Mouse (Mus musculus) myocyte (in vitro differentiated cells): ENCODE measurements at regions not wholly inside any gene's neighbourhood (a gene's known extent, or its start where the extent isn't known, plus 50 kb on each side); places are given as distances from the start of the nearest gene placed in this dataset.

Source experiments
- H3K27me3 ChIP-seq: one replicate; pipeline ENCODE4 v1.6.1; 2011; ENCODE audit not compliant: control insufficient read depth, insufficient read depth, insufficient read length
- H3K36me3 ChIP-seq: one replicate; pipeline ENCODE4 v1.6.1; 2011; ENCODE audit not compliant: control insufficient read depth, insufficient read depth
- H3K4me2 ChIP-seq: one replicate; pipeline ENCODE4 v1.6.1; 2011; ENCODE audit warnings: low read depth, control low read depth
- H3K4me3 ChIP-seq: one replicate; pipeline ENCODE4 v1.5.1; 2011; ENCODE audit warnings: mild to moderate bottlenecking, control low read depth, moderate library complexity
- H3K79me2 ChIP-seq: one replicate; pipeline ENCODE4 v1.6.1; 2011; ENCODE audit not compliant: control insufficient read depth, insufficient read depth
- H3ac ChIP-seq: one replicate; pipeline ENCODE4 v1.6.1; 2011; ENCODE audit not compliant: control insufficient read depth, insufficient read length
- CEBPB ChIP-seq: IDR thresholded peaks from 2 replicates; pipeline ENCODE4 v1.6.1; 2011; ENCODE audit warnings: mild to moderate bottlenecking, moderate library complexity; ENCODE audit not compliant: poor library complexity, insufficient read depth, severe bottlenecking
- E2F4 ChIP-seq: IDR thresholded peaks from one replicate; pipeline ENCODE4 v1.6.1; 2011; ENCODE audit warnings: mild to moderate bottlenecking, control low read depth, moderate library complexity; ENCODE audit not compliant: insufficient read depth
- MAX ChIP-seq: IDR thresholded peaks from one replicate; pipeline ENCODE4 v1.6.1; 2011; ENCODE audit warnings: low read depth, mild to moderate bottlenecking, control low read depth
- MYOD1 ChIP-seq, 3 experiments: IDR thresholded peaks; one replicate each; pipeline ENCODE4 v1.6.1; 2011; ENCODE audit warnings: control low read depth in 2 of 3, low read depth in 2 of 3, mild to moderate bottlenecking in 2 of 3, moderate library complexity in 1 of 3; ENCODE audit not compliant: insufficient read length in 2 of 3, control insufficient read depth in 1 of 3
- MYOG ChIP-seq, 3 experiments: IDR thresholded peaks; one replicate each; pipeline ENCODE4 v1.6.1; 2011; ENCODE audit warnings: control low read depth in 2 of 3, low read depth in 2 of 3, mild to moderate bottlenecking in 2 of 3; ENCODE audit not compliant: insufficient read length in 2 of 3, control insufficient read depth in 1 of 3, insufficient read depth in 1 of 3
- POLR2A ChIP-seq: IDR thresholded peaks from one replicate; pipeline ENCODE4 v1.6.1; 2011; ENCODE audit warnings: low read depth, mild to moderate bottlenecking, control low read depth, moderate library complexity; ENCODE audit not compliant: insufficient read length
- POLR2AphosphoS2 ChIP-seq: IDR thresholded peaks from one replicate; pipeline ENCODE4 v1.6.1; 2011; ENCODE audit warnings: low read depth, control low read depth; ENCODE audit not compliant: insufficient read length
- REST ChIP-seq: IDR thresholded peaks from one replicate; pipeline ENCODE4 v1.6.1; 2011; ENCODE audit warnings: mild to moderate bottlenecking, control low read depth, moderate library complexity; ENCODE audit not compliant: insufficient read depth, insufficient read length
- SRF ChIP-seq: IDR thresholded peaks from one replicate; pipeline ENCODE4 v1.6.1; 2011; ENCODE audit warnings: low read depth; ENCODE audit not compliant: control insufficient read depth, insufficient read length
- TCF12 ChIP-seq: IDR thresholded peaks from one replicate; pipeline ENCODE4 v1.6.1; 2011; ENCODE audit warnings: mild to moderate bottlenecking, control low read depth; ENCODE audit not compliant: poor library complexity, insufficient read depth, severe bottlenecking
- TCF3 ChIP-seq: IDR thresholded peaks from one replicate; pipeline ENCODE4 v1.6.1; 2011; ENCODE audit warnings: low read depth, control low read depth; ENCODE audit not compliant: insufficient read length
- USF1 ChIP-seq: IDR thresholded peaks from one replicate; pipeline ENCODE4 v1.6.1; 2011; ENCODE audit warnings: low read depth, mild to moderate bottlenecking, control low read depth, moderate library complexity

GRCm38 (mm10) chr10:99533468-99533867, 226.0 kb downstream of the Csl start:
- no peak overlapping the region for H3K4me2 ChIP-seq
- no peak overlapping the region for H3ac ChIP-seq
- TF ChIP-seq USF1: no peak
- TF ChIP-seq E2F4: no peak
- no peak for TF ChIP-seq MAX
- TF ChIP-seq MYOG (IDR thresholded peaks at IDR 0.05; ENCODE audit: control insufficient read depth in 1 of 3, insufficient read depth in 1 of 3, insufficient read length in 2 of 3, low read depth in 2 of 3): no peak
- no peak for TF ChIP-seq POLR2AphosphoS2
- TF ChIP-seq MYOD1 (IDR thresholded peaks at IDR 0.05; ENCODE audit: control insufficient read depth in 1 of 3, insufficient read length in 2 of 3, low read depth in 2 of 3): no peak
- no peak for TF ChIP-seq REST
- TF ChIP-seq TCF12: no peak
- no peak for TF ChIP-seq TCF3
- TF ChIP-seq CEBPB: no peak
- TF ChIP-seq SRF: no peak
- TF ChIP-seq POLR2A: no peak
- H3K4me3 ChIP-seq: no peak overlapping the region
- no peaks in the 10 kb centered on the region for H3K36me3 ChIP-seq
- no peaks in the 10 kb centered on the region for H3K79me2 ChIP-seq
- no peaks in the 10 kb centered on the region for H3K27me3 ChIP-seq

- no peaks in the 10 kb centered on the region for H3K36me3 ChIP-seq
- H3ac ChIP-seq: no peak overlapping the region
- no peaks in the 10 kb centered on the region for H3K27me3 ChIP-seq
- no peak overlapping the region for H3K4me2 ChIP-seq
- H3K4me3 ChIP-seq: no peak overlapping the region
- no peak for TF ChIP-seq CEBPB
- TF ChIP-seq TCF3: no peak
- TF ChIP-seq MYOG (IDR thresholded peaks at IDR 0.05; ENCODE audit: control insufficient read depth in 1 of 3, insufficient read depth in 1 of 3, insufficient read length in 2 of 3, low read depth in 2 of 3): no peak
- no peak for TF ChIP-seq SRF
- no peak for TF ChIP-seq REST
- no peak for TF ChIP-seq MYOD1 (IDR thresholded peaks at IDR 0.05; ENCODE audit: control insufficient read depth in 1 of 3, insufficient read length in 2 of 3, low read depth in 2 of 3)
- no peak for TF ChIP-seq E2F4
- no peak for TF ChIP-seq POLR2A
- no peak for TF ChIP-seq MAX
- TF ChIP-seq TCF12: no peak
- TF ChIP-seq POLR2AphosphoS2: no peak
- TF ChIP-seq USF1: no peak
- H3K79me2 ChIP-seq: no peaks in the 10 kb centered on the region
These were observed 225.2 kb downstream of the Csl start for GRCm38 (mm10) chr10:99534237-99534636.

GRCm38 (mm10) chr10:99538639-99539038, 220.8 kb downstream of the Csl start:
- H3K79me2 ChIP-seq: no peaks in the 10 kb centered on the region
- no peak overlapping the region for H3K4me3 ChIP-seq
- H3K4me2 ChIP-seq: peak overlapping the region; percentile 38
- H3K36me3 ChIP-seq: no peaks in the 10 kb centered on the region
- H3K27me3 ChIP-seq: no peaks in the 10 kb centered on the region
- TF ChIP-seq TCF3 (no peak), E2F4 (no peak), TCF12 (peak; percentile 41), MYOD1 (IDR thresholded peaks at IDR 0.05; ENCODE audit: control insufficient read depth in 1 of 3, insufficient read length in 2 of 3, low read depth in 2 of 3) (peak in 2 of 3 experiments; percentile 38 to 58), CEBPB (0 out of 2 replicates have a peak, but pooled peaks have one; percentile 4), MYOG (IDR thresholded peaks at IDR 0.05; ENCODE audit: control insufficient read depth in 1 of 3, insufficient read depth in 1 of 3, insufficient read length in 2 of 3, low read depth in 2 of 3) (peak in 1 of 3 experiments; percentile 23)
- H3ac ChIP-seq: no peak overlapping the region

- Histone ChIP-seq H3K27me3 (no peaks in the 10 kb centered on the region), H3K4me2 (no peak overlapping the region), H3K4me3 (no peak overlapping the region), H3ac (no peak overlapping the region), H3K79me2 (no peaks in the 10 kb centered on the region), H3K36me3 (no peaks in the 10 kb centered on the region)
- TF ChIP-seq E2F4 (no peak), SRF (no peak), REST (no peak), TCF12 (no peak), MAX (no peak), POLR2AphosphoS2 (no peak), USF1 (no peak), TCF3 (no peak), CEBPB (no peak), MYOG (IDR thresholded peaks at IDR 0.05; ENCODE audit: control insufficient read depth in 1 of 3, insufficient read depth in 1 of 3, insufficient read length in 2 of 3, low read depth in 2 of 3) (no peak), POLR2A (no peak), MYOD1 (IDR thresholded peaks at IDR 0.05; ENCODE audit: control insufficient read depth in 1 of 3, insufficient read length in 2 of 3, low read depth in 2 of 3) (no peak)
These were observed 207.1 kb downstream of the Csl start for GRCm38 (mm10) chr10:99552373-99552772.

- Histone ChIP-seq H3ac (no peak overlapping the region), H3K27me3 (no peaks in the 10 kb centered on the region), H3K79me2 (no peaks in the 10 kb centered on the region), H3K36me3 (no peaks in the 10 kb centered on the region), H3K4me2 (no peak overlapping the region), H3K4me3 (no peak overlapping the region)
- TF ChIP-seq MYOD1 (IDR thresholded peaks at IDR 0.05; ENCODE audit: control insufficient read depth in 1 of 3, insufficient read length in 2 of 3, low read depth in 2 of 3): no peak
- TF ChIP-seq POLR2A: no peak
- no peak for TF ChIP-seq TCF3
- TF ChIP-seq CEBPB: no peak
These were observed 206.5 kb downstream of the Csl start for GRCm38 (mm10) chr10:99552836-99553540.
